Mouse (Mus musculus) forebrain, embryonic 15.5 days (tissue): Measurements from ENCODE around the gene Tbc1d16. TPM values are rescaled to one million over a fixed set of nuclear protein-coding genes. Genes with fewer than 3 reads are reported as not detected.
A peak's percentile ranks its signal among the peaks of the same experiment; 100 is the strongest.

Experiments used
- ATAC-seq: fragments of 200-750 bp; cut with Nextera tagmentation; replicated peaks from 2 replicates; pipeline ENCODE4 v1.8.0; 2017; ENCODE audit warnings: mild to moderate bottlenecking, moderate TSS enrichment, moderate library complexity
- H3K27ac ChIP-seq: fragments of 300-500 bp; sonication (generic); replicated peaks from 2 replicates; pipeline ENCODE4 v1.5.1; 2015; ENCODE audit warnings: mild to moderate bottlenecking, inconsistent platforms
- H3K27me3 ChIP-seq: fragments of 300-500 bp; sonication (generic); 2 replicates; pipeline ENCODE4 v1.6.1; 2015; ENCODE audit warnings: inconsistent platforms
- H3K36me3 ChIP-seq: fragments of 300-500 bp; sonication (generic); 2 replicates; pipeline ENCODE4 v1.6.1; 2015; ENCODE audit warnings: mild to moderate bottlenecking, inconsistent platforms
- H3K4me1 ChIP-seq: fragments of 300-500 bp; sonication (generic); 2 replicates; pipeline ENCODE4 v1.6.1; 2015; ENCODE audit warnings: inconsistent platforms
- H3K4me2 ChIP-seq: fragments of 300-500 bp; sonication (generic); replicated peaks from 2 replicates; pipeline ENCODE4 v1.6.1; 2015; ENCODE audit warnings: mild to moderate bottlenecking, inconsistent platforms
- H3K4me3 ChIP-seq: fragments of 300-500 bp; sonication (generic); 2 replicates; pipeline ENCODE4 v1.5.1; 2015; ENCODE audit warnings: mild to moderate bottlenecking, inconsistent platforms
- H3K9ac ChIP-seq: fragments of 300-500 bp; sonication (generic); replicated peaks from 2 replicates; pipeline ENCODE4 v1.6.1; 2015; ENCODE audit warnings: mild to moderate bottlenecking, inconsistent platforms
- H3K9me3 ChIP-seq: fragments of 300-500 bp; sonication (generic); 2 replicates; pipeline ENCODE4 v1.6.1; 2016; ENCODE audit warnings: inconsistent platforms
- WGBS: fragments of 180-500 bp; shearing (Covaris S2); methylation state at CpG from one replicate; pipeline ENCODE4 v1.1.7; 2015; ENCODE audit warnings: mixed read lengths; 5-methylcytosine and 5-hydroxymethylcytosine counted together
- polyA plus RNA-seq: library from polyadenylated mRNA; unstranded; fragments of >200 nt; fragmentation: Nextera tagmentation; extraction: Ambion mirVana; gene quantifications from 2 replicates; pipeline ENCODE4 v1.2.1, GENCODE M21; 2015

The Tbc1d16 gene
- polyA plus RNA-seq, 1 experiment from 2014 or later: 54.6 TPM

DNA sequence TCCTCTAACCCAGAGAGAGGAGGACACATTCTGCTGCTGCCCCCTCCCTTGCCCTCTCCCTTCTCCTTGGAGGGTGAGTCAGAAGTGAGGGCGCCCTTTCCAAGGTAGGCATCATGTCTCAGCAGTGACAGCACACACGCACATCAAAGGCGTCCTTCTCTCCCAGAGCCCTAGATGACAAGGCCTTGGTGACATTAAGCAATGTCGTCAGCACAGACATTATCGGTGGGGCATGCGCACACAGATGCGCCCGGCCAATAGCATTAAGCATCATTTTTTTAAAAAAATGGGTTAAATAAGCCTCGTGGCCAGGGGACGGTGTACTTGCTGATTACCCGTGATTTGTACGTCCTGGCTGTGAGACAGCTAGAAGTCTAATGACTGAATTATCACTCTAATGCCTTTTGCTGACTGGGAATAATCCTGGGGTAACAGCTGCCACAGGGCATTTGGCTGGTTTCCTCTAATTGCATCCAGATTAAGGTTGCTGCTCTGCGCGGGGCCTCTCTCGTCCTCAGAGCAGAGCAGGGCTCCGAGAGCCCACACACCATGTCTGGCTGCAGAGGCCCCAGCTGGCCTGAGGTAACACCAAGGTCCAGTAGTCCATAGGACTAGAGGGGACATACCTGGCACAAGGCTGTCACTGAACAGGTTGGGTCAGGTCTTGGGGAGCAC lies 83.4 kb downstream of the Tbc1d16 start:
- peaks cover 11% of the 10 kb centered on the region for H3K4me1 ChIP-seq
- peak overlapping the region; percentile 38; the same call in 1 of the 2 replicates for H3K27ac ChIP-seq
- peaks cover 23% of the 10 kb centered on the region for H3K36me3 ChIP-seq
- no peaks in the 10 kb centered on the region for H3K27me3 ChIP-seq
- H3K9me3 ChIP-seq: no peaks in the 10 kb centered on the region
- WGBS: 44% methylated on average over 16 of the region's 16 CpGs
- H3K4me2 ChIP-seq: no peak overlapping the region
- no peak for ATAC-seq
- no peak overlapping the region for H3K4me3 ChIP-seq
- no peak overlapping the region for H3K9ac ChIP-seq

DNA sequence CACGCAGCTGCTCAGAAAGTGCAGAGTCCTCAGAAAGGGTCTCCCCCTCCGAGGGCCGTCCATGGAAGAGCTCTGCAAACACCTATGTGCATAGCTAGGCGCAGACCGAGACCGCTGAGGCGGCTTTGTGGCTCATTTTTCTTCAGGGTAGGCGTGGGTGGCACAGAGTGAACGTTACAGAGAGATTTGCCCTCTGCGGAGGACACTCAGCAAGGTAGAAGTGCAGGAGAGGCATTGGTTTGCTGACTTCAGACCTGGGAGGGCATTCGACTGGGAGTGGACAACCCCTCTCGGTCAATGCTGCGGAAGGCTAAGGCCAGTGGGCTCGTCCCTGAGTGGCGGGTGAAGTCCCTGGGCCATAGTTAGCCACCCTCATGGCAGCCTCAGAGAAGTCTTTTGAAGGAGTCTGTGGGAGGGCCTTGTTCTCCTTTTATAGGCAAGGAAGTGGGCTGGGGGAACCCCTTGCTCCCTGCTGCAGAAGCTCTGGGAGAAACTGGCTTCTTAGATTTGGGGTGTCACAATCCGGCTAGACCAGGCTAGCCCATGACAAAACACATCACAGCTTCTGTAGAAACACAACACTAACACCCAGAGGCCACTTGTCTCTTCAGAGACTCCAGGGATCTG lies 84.8 kb downstream of the Tbc1d16 start:
- Histone ChIP-seq H3K27me3 (no peaks in the 10 kb centered on the region), H3K9me3 (no peaks in the 10 kb centered on the region), H3K27ac (no peak overlapping the region), H3K36me3 (peaks cover 14% of the 10 kb centered on the region; the same call in 1 of the 2 replicates), H3K4me3 (no peak overlapping the region), H3K9ac (no peak overlapping the region), H3K4me2 (no peak overlapping the region), H3K4me1 (peaks cover 11% of the 10 kb centered on the region)
- no peak for ATAC-seq
- WGBS: 87% methylated on average over 16 of the region's 16 CpGs

DNA sequence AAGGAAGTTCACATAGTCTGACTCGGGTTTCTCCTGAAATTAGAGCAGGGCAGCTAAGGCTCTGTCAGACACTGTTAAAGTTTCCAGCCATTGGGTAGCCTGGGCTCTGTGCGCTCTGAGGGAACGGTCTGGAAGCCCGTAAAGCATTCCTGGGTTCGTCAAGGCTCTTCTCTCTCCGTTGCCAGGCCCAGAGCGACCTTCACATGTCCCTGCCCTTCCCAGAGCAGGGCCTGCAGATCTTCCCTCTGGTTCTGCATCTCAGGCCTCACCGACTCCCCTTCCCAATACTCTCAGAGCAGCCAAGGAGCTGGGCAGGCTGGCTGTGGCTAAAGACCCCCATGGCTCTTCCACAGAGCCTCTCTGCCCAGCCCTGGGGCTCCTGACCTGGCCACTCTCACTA lies 85.7 kb downstream of the Tbc1d16 start:
- 94% methylated on average over 8 of the region's 8 CpGs for WGBS
- Histone ChIP-seq H3K9ac (no peak overlapping the region), H3K27me3 (no peaks in the 10 kb centered on the region), H3K9me3 (no peaks in the 10 kb centered on the region), H3K4me2 (no peak overlapping the region), H3K4me3 (no peak overlapping the region), H3K27ac (no peak overlapping the region), H3K4me1 (peaks cover 11% of the 10 kb centered on the region), H3K36me3 (peaks cover 6% of the 10 kb centered on the region; the same call in 1 of the 2 replicates)
- ATAC-seq: no peak

DNA sequence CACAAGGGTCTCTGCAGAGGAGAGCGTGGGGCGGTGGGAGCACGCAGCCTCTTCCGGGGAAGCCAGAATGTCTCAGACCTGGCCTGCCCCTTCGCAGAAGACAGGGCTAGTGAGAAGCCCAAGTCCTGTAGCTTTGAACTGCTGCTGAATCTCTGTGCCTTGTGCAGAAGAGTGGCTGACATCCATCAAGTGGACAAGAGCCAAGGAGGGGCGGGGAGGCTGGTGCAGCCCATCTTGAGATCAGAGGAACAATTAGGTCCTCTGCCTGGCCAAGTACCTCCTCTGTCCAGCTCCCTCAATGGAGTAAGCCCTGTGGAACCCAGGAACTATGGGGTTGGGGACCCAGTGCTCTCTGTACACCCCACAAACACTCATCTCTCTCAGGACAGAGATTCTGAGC lies 89.3 kb downstream of the Tbc1d16 start:
- no peak for ATAC-seq

DNA sequence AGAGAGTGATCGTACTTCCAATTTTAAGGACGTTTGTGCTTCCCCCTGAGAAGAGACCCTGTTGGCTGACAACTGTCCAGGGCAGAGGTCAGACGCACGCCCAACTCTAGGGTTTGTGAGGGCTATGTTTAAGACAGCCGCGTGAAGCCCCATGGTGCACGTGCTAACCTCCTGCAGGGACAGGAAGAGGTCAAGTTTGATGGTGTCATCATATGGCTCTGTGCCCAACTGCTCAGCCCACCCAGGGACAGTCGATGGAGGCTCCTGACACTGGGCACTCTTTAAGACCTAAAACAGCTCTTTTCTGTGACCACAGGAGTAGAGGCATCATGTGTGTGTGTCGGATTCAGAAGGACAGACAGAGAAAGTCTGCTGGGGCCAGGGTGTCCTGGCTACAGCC lies 90.1 kb downstream of the Tbc1d16 start:
- ATAC-seq: no peak
- 84% methylated on average over 9 of the region's 9 CpGs for whole genome bisulfite sequencing
- no peak overlapping the region for H3K9ac ChIP-seq
- H3K27ac ChIP-seq: no peak overlapping the region
- no peaks in the 10 kb centered on the region for H3K9me3 ChIP-seq
- H3K4me2 ChIP-seq: no peak overlapping the region
- H3K4me3 ChIP-seq: no peak overlapping the region
- H3K4me1 ChIP-seq: peaks cover 14% of the 10 kb centered on the region
- H3K27me3 ChIP-seq: no peaks in the 10 kb centered on the region
- no peaks in the 10 kb centered on the region for H3K36me3 ChIP-seq

More for the DNA sequence above, 89.3 kb downstream of the Tbc1d16 start:
- H3K4me2 ChIP-seq: no peak overlapping the region
- peaks cover 10% of the 10 kb centered on the region for H3K4me1 ChIP-seq
- no peak overlapping the region for H3K9ac ChIP-seq
- no peak overlapping the region for H3K4me3 ChIP-seq
- H3K9me3 ChIP-seq: no peaks in the 10 kb centered on the region
- no peaks in the 10 kb centered on the region for H3K36me3 ChIP-seq
- no peak overlapping the region for H3K27ac ChIP-seq
- 92% methylated on average over 6 of the region's 6 CpGs for WGBS
- no peaks in the 10 kb centered on the region for H3K27me3 ChIP-seq

DNA sequence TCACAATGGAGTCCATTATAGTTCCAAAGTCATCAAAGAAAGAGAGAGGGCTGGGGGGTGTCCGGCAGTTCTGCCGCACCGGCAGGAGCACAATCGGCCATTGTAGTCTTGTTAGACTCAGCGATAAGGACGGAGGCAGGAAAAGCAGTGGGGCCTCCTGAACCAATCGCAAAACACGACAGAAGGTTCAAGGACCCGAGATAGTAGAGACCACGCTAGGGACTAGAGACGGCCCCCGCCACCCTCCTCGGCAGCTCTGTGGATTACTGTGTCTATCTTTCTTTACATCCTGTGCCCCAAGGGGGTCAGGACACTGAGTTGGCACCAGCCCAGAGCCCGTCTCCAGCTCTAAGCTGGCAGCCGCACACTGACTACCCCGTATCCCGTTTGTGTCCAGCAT lies 93.7 kb downstream of the Tbc1d16 start:
- Histone ChIP-seq H3K4me3 (no peak overlapping the region), H3K9ac (no peak overlapping the region), H3K9me3 (no peaks in the 10 kb centered on the region), H3K27me3 (no peaks in the 10 kb centered on the region), H3K27ac (0 out of 2 replicates have a peak overlapping the region, but pooled peaks have one; percentile 15), H3K4me2 (peak overlapping the region; percentile 22), H3K4me1 (peaks cover 24% of the 10 kb centered on the region), H3K36me3 (no peaks in the 10 kb centered on the region)
- WGBS: 9% methylated on average over 17 of the region's 17 CpGs
- no peak for ATAC-seq

DNA sequence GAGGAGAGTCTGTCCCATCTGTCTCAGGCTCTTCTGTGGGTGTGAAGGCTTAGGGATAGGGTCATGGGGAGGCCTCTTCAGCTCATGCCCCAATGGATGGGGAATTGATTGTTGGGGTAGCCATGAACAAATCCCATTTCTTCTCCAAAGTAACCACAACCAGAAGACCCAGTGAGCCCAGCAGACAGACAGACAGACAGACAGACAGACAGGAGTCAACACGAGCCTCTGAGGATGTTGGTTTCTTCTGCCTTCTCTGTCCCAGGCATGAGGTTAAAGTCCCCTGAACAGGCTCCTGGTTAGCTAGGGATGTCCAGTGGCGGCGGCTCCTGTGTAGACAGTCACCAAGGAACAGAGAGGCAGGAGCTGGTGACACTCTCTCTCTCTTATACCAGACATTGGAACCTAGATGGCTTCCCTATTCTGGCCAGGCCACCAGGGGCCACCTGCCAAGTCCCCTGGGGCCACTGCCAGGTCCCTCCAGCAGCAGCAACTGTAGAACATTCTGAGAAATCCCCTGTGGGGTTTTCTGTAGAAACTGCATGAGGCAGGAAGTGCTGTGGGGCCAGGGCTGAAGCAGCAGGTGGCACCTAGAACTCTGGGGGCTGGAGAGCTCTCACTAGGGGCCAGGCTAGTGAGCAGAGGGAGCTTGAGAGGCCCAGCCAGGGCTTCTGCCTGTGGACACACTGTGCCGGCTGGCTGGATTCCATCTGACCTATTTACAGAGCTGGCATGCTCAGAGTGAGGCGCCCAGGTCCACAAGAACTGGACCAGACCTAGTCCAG lies 94.7 kb downstream of the Tbc1d16 start:
- no peak overlapping the region for H3K27ac ChIP-seq
- H3K9ac ChIP-seq: no peak overlapping the region
- WGBS: 74% methylated on average over 5 of the region's 5 CpGs
- no peak for ATAC-seq
- H3K4me2 ChIP-seq: no peak overlapping the region
- no peaks in the 10 kb centered on the region for H3K9me3 ChIP-seq
- H3K4me3 ChIP-seq: no peak overlapping the region
- no peaks in the 10 kb centered on the region for H3K36me3 ChIP-seq
- peaks cover 31% of the 10 kb centered on the region for H3K4me1 ChIP-seq
- H3K27me3 ChIP-seq: no peaks in the 10 kb centered on the region

DNA sequence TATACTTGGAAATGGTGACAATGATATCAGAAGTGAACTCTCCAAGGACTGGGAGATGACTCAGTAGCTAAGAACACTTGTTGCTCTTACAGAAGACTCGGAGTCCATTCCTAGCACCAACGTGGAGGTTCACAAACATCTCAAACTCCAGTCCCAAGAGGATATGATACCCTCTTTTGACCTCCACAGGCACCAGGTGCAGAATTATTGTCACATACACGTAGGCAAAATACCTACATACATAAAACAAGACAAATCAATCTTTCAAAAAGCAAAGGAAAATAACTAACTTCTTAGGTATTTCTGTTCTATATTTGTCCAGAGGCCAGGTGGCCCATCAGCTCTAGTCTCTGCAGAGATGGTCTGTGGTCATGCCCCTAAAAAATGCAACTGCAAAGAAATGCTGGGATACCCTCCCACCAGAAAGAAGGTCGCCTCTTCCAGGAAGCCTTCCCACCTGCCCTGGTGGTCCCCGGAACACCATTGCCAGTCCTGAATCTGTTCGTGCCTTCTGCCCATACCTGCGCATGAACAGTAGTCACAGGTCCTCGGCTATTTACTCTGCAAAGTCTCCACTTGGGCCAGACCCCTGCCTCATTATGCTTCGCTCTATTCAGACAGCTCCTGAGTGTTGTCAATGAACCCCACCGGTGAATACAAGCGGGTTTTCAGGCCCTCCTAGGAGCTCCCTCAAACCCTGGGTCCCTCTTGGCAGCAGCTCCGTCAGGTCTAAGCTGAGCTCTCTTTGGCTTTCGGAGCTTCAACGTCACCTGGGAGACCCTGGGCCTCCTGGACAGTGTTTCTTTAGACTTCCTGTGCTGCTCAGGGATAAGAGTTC lies 95.9 kb downstream of the Tbc1d16 start:
- Histone ChIP-seq H3K4me2 (no peak overlapping the region), H3K9ac (no peak overlapping the region), H3K9me3 (no peaks in the 10 kb centered on the region), H3K4me1 (peaks cover 43% of the 10 kb centered on the region), H3K36me3 (no peaks in the 10 kb centered on the region), H3K4me3 (no peak overlapping the region), H3K27me3 (no peaks in the 10 kb centered on the region), H3K27ac (no peak overlapping the region)
- WGBS: 68% methylated on average over 14 of the region's 14 CpGs
- no peak for ATAC-seq

DNA sequence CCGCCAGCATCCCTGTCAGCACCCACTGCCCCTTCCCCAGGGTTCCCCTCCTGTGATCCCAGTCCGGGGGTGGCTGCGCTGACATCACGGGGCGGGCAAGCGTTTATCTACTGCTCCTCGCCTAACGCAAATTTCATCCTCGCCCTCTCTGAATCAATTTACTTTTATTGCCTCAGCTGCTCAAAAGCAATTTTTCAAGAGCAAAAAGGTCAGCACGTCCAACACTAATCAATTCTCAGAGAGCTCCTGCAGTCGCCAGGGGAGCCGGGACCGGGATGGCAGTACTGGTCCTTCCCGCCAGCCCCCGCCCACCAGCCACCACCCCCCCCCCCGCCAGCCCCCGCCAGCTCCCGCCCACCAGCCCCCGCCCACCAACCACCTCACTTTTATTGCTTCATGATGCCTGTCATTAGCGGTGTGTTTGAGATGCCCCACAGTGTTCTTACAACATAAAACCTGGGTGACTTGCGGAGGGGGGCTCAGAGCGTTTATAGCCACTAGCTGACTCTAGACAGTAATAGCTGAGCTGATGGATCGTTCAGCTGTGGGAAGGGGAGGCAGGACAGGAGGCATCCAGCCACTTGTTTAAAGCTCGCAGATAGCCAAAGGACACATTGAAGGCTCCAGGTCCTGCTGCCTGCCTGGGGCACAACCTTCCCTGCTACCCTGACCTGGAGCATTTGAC lies 98.1 kb downstream of the Tbc1d16 start:
- H3K27me3 ChIP-seq: no peaks in the 10 kb centered on the region
- H3K4me1 ChIP-seq: peaks cover 58% of the 10 kb centered on the region
- ATAC-seq: no peak
- H3K9me3 ChIP-seq: no peaks in the 10 kb centered on the region
- H3K27ac ChIP-seq: no peak overlapping the region
- H3K4me2 ChIP-seq: peak overlapping the region; percentile 27
- H3K9ac ChIP-seq: no peak overlapping the region
- 26% methylated on average over 23 of the region's 24 CpGs for WGBS
- H3K4me3 ChIP-seq: no peak overlapping the region
- H3K36me3 ChIP-seq: no peaks in the 10 kb centered on the region

DNA sequence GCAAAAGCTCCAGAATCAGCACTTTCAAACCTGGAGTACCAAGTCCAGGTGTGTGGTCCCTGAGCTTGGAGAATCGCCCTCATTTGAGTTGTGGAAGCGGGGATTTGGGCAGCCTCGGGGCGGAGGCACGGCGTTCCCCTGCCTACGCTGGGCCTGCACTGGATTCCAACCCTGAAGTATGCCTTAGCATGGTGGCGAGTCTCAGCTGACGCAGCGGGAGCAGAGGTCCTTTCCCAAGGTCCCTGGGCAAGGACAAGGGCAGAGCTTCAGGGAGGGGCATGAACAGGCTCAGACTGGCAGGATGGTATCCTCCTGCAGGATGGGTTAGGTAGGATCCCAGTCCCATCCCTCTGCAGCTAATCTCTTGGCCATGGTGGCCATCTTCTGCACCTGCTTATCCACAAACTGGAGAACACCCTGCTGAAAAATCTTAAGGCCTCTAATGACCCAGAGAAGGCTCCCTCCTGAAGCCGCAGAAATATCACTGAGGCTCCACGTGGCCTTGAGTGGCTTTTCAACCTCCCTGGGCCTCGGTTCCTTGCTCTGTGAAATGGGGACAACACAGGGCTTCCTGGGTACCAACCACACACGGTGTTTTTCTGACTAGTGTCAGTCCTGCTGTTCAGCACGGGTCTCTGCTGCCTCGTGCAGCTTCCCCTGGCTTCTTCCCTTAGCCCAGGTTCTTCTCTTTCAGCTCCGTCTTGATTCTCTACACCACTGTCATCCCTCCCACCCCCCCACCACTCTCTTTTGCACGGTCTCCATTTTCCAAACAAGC lies 98.8 kb downstream of the Tbc1d16 start:
- no peak overlapping the region for H3K27ac ChIP-seq
- H3K4me3 ChIP-seq: no peak overlapping the region
- 50% methylated on average over 18 of the region's 18 CpGs for WGBS
- H3K4me1 ChIP-seq: peaks cover 52% of the 10 kb centered on the region
- H3K9ac ChIP-seq: no peak overlapping the region
- no peaks in the 10 kb centered on the region for H3K27me3 ChIP-seq
- no peak for ATAC-seq
- peak overlapping the region; percentile 27 for H3K4me2 ChIP-seq
- H3K36me3 ChIP-seq: no peaks in the 10 kb centered on the region
- H3K9me3 ChIP-seq: no peaks in the 10 kb centered on the region
